9 mouse cellular contexts compared by ENCODE assay signal in the genomic region with DNA sequence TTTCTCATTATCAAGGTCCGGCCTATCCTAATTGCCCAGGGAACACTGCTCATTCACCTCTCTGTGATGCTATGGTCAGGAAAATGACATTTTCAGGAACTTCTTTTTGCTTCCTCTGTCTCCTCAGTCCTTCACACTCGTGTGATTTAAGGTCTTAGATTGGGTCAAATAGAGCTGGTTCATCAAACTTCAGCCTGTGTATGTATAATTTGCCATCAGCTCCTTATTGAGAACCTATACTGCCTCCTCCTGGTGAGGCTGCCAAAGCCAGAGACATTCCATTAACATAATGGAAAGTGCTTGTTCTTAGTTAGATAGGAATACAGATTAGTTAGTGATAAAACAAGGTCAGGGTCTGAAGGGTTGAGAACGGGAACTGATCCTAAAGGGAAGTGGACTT.
DNase-seq lines count a peak whose midpoint lies in the region; ATAC-seq and TF ChIP-seq lines count a peak whose summit lies in the region.
"Had no signal": no experiment of that assay in that cellular context is flagged by ENCODE, and none has a peak within 500 bp of the region (broad histone marks: within the 10 kb centered on the region; RNA-seq: fewer than 3 reads in every experiment).

No protein-coding gene starts in this region.

- no peaks in the 10 kb centered on the region; a peak in 1 of 4 replicates for H3K4me1 ChIP-seq in MEL (ENCODE audit: control insufficient read depth in 1 of 2, insufficient read depth in 2 of 2, low read length in 2 of 2)
- no peaks in the 10 kb centered on the region for H3K4me1 ChIP-seq in cortical plate, adult 2 months (ENCODE audit: control insufficient read depth, insufficient read depth, low read length)

- ATAC-seq in monocyte, adult 5-6 weeks (replicated peaks; ENCODE audit: insufficient number of reproducible peaks, low FRiP score, low TSS enrichment, poor library complexity, severe bottlenecking), result no peak

- H3K9ac ChIP-seq in MEL (ENCODE audit: control insufficient read depth, low read depth, low read length, poor library complexity, severe bottlenecking), result no peak overlapping the region

- no peak overlapping the region for H3K4me3 ChIP-seq in MEL (ENCODE audit: control insufficient read depth in 1 of 2, insufficient read depth in 1 of 2, low read depth in 2 of 2, low read length in 2 of 2)
- H3K4me3 ChIP-seq in cortical plate, adult 2 months (ENCODE audit: insufficient read depth, low read length), result no peak overlapping the region

- no peak for TF ChIP-seq POLR2A in MEL (IDR thresholded peaks at IDR 0.05; ENCODE audit: control insufficient read depth in 1 of 2, insufficient read depth in 1 of 2, low read depth in 1 of 2, low read length in 2 of 2, poor library complexity in 1 of 2)
- no peak for TF ChIP-seq POLR2A in cortical plate, adult 2 months (IDR thresholded peaks at IDR 0.05; ENCODE audit: extremely low read depth, insufficient read depth, low read length)

- no peaks in the 10 kb centered on the region for H3K27me3 ChIP-seq in MEL (ENCODE audit: control insufficient read depth in 1 of 2, insufficient read depth in 2 of 2, low read length in 2 of 2)

- TF ChIP-seq RAD21 in MEL (IDR thresholded peaks at IDR 0.05; ENCODE audit: low read depth, low read length), result peak; percentile 68

- no peak for TF ChIP-seq EP300 in MEL (IDR thresholded peaks at IDR 0.05; ENCODE audit: low read depth in 1 of 2, low read length in 2 of 2)

- DNase-seq in layer of hippocampus, adult 11-12 months (ENCODE audit: low spot score), result peak; percentile 16
- no peak for DNase-seq in layer of hippocampus, postnatal 25 days (ENCODE audit: extremely low spot score in 1 of 2, low spot score in 1 of 2)
- DNase-seq in MEL (ENCODE audit: low read depth, low spot score), result peak; percentile 24
- peak; percentile 33 for DNase-seq in neural tube, embryonic 10.5 days (ENCODE audit: extremely low spot score, low spot score)
- no peak for DNase-seq in spleen, postnatal 4 days (ENCODE audit: low spot score in 2 of 2)
- DNase-seq: adrenal gland, postnatal 10 days; right cerebral cortex, adult 18-20 months had no signal

- no peaks in the 10 kb centered on the region for H3K79me2 ChIP-seq in MEL (ENCODE audit: control insufficient read depth, insufficient read depth, low read length, poor library complexity)

- TF ChIP-seq CTCF in MEL (IDR thresholded peaks at IDR 0.05 in 2 of 3, conservative IDR thresholded peaks at IDR 0.05 in 1 of 3; ENCODE audit: control insufficient read depth in 1 of 3, insufficient read depth in 1 of 3, low read depth in 2 of 3, low read length in 3 of 3, poor library complexity in 1 of 3, severe bottlenecking in 1 of 3), result peak in 2 of 3 experiments; percentile 25 to 60; a peak in 3 of 6 replicates
- TF ChIP-seq CTCF in cortical plate, adult 2 months (IDR thresholded peaks at IDR 0.05; ENCODE audit: extremely low read depth, insufficient read depth, low read length), result peak; percentile 28; the same call in 1 of the 2 replicates

- no peaks in the 10 kb centered on the region for H3K9me3 ChIP-seq in MEL (replicated peaks; ENCODE audit: insufficient read depth, low read length)

- no peak overlapping the region for H3K27ac ChIP-seq in MEL (ENCODE audit: control insufficient read depth, low read depth, low read length)
- H3K27ac ChIP-seq in cortical plate, adult 2 months (ENCODE audit: insufficient read depth, low read length), result no peak overlapping the region

- H3K36me3 ChIP-seq in MEL (ENCODE audit: control insufficient read depth in 1 of 2, insufficient read depth in 2 of 2, low read length in 2 of 2), result peaks cover 0 to 2% of the 10 kb centered on the region in 2 experiments; a peak in 1 of 4 replicates

TF ChIP-seq in MEL, 35 proteins besides CTCF, POLR2A, EP300 and RAD21:
- TF ChIP-seq SMC3 (IDR thresholded peaks at IDR 0.05; ENCODE audit: low read depth, low read length) (peak; percentile 65), ZNF384 (IDR thresholded peaks at IDR 0.05; ENCODE audit: low read depth, low read length) (no peak), MEF2A (IDR thresholded peaks at IDR 0.05; ENCODE audit: extremely low read depth, insufficient replicate concordance, low read depth, low read length, poor library complexity, severe bottlenecking) (no peak), POLR2AphosphoS5 (IDR thresholded peaks at IDR 0.05; ENCODE audit: borderline replicate concordance, low read depth, low read length) (no peak), JUND (IDR thresholded peaks at IDR 0.05; ENCODE audit: low read depth, low read length) (no peak), ZC3H11A (IDR thresholded peaks at IDR 0.05; ENCODE audit: low read depth, low read length) (0 out of 2 replicates have a peak, but pooled peaks have one; percentile 26), MYC (IDR thresholded peaks at IDR 0.05; ENCODE audit: low read depth, low read length) (no peak), MAFK (IDR thresholded peaks at IDR 0.05; ENCODE audit: borderline replicate concordance, low read depth, low read length) (no peak), CHD1 (IDR thresholded peaks at IDR 0.05; ENCODE audit: low read depth, low read length) (no peak), E2F4 (IDR thresholded peaks at IDR 0.05; ENCODE audit: borderline replicate concordance, low read depth, low read length) (no peak), TCF12 (IDR thresholded peaks at IDR 0.05; ENCODE audit: low read depth, low read length) (no peak)
TF ChIP-seq in MEL: peak in this region for 2.

Comparison
In these comparisons a context has a peak if more than half of its experiments do, and no peak if none do; other contexts are left out.
1. DNase-seq: peak in layer of hippocampus, adult 11-12 months (single experiment), MEL (single experiment) and neural tube, embryonic 10.5 days (single experiment); none in layer of hippocampus, postnatal 25 days (0 of 2) and spleen, postnatal 4 days (0 of 2).